Mouse (Mus musculus): ENCODE results near the gene Ifngr1. TPM values are rescaled to one million over a fixed set of nuclear protein-coding genes. Genes with fewer than 3 reads are reported as not detected.

Gene Ifngr1
- polyA plus RNA-seq, 1 experiment, result 151 TPM

- no peaks in the 10 kb centered on the region for H3K36me3 ChIP-seq (ENCODE audit: control insufficient read depth, insufficient read depth, low read length)
- H3K27ac ChIP-seq (ENCODE audit: control insufficient read depth, insufficient read depth, low read length), result no peak overlapping the region
- 95% methylated on average over 4 of the region's 4 CpGs for WGBS
- H3K4me1 ChIP-seq (replicated peaks; ENCODE audit: control insufficient read depth, insufficient read depth, low read length), result peaks cover 12% of the 10 kb centered on the region
- no peaks in the 10 kb centered on the region for H3K27me3 ChIP-seq (ENCODE audit: control insufficient read depth, insufficient read depth, low read length)
- TF ChIP-seq CTCF (IDR thresholded peaks at IDR 0.05; ENCODE audit: borderline replicate concordance, control insufficient read depth, extremely low read depth, insufficient read depth, low read length, poor library complexity) (no peak), POLR2A (IDR thresholded peaks at IDR 0.05; ENCODE audit: control insufficient read depth, extremely low read depth, insufficient read depth, low read length, poor library complexity) (no peak)
- H3K4me3 ChIP-seq (ENCODE audit: control insufficient read depth, insufficient read depth, low read length), result no peak overlapping the region
- DNase-seq, result no peak
Observed at GRCm38 (mm10) chr10:19557696-19558095, 34.1 kb upstream of the Ifngr1 start.

GRCm38 (mm10) chr10:19559565-19560165 lies 32.1 kb upstream of the Ifngr1 start:
- TF ChIP-seq CTCF (IDR thresholded peaks at IDR 0.05; ENCODE audit: borderline replicate concordance, control insufficient read depth, extremely low read depth, insufficient read depth, low read length, poor library complexity), result no peak
- TF ChIP-seq POLR2A (IDR thresholded peaks at IDR 0.05; ENCODE audit: control insufficient read depth, extremely low read depth, insufficient read depth, low read length, poor library complexity), result no peak
- DNase-seq, result no peak
- no peaks in the 10 kb centered on the region for H3K27me3 ChIP-seq (ENCODE audit: control insufficient read depth, insufficient read depth, low read length)
- WGBS, result 19% methylated on average over 8 of the region's 8 CpGs
- no peak overlapping the region for H3K27ac ChIP-seq (ENCODE audit: control insufficient read depth, insufficient read depth, low read length)
- no peak overlapping the region for H3K4me3 ChIP-seq (ENCODE audit: control insufficient read depth, insufficient read depth, low read length)
- no peaks in the 10 kb centered on the region for H3K36me3 ChIP-seq (ENCODE audit: control insufficient read depth, insufficient read depth, low read length)
- H3K4me1 ChIP-seq (replicated peaks; ENCODE audit: control insufficient read depth, insufficient read depth, low read length), result peaks cover 13% of the 10 kb centered on the region

GRCm38 (mm10) chr10:19562598-19562997 lies 29.2 kb upstream of the Ifngr1 start:
- 15% methylated on average over 3 of the region's 3 CpGs for WGBS
- TF ChIP-seq POLR2A (IDR thresholded peaks at IDR 0.05; ENCODE audit: control insufficient read depth, extremely low read depth, insufficient read depth, low read length, poor library complexity) (no peak), CTCF (IDR thresholded peaks at IDR 0.05; ENCODE audit: borderline replicate concordance, control insufficient read depth, extremely low read depth, insufficient read depth, low read length, poor library complexity) (no peak)
- Histone ChIP-seq H3K27me3 (ENCODE audit: control insufficient read depth, insufficient read depth, low read length) (no peaks in the 10 kb centered on the region), H3K4me3 (ENCODE audit: control insufficient read depth, insufficient read depth, low read length) (no peak overlapping the region), H3K27ac (ENCODE audit: control insufficient read depth, insufficient read depth, low read length) (peak overlapping the region; percentile 76), H3K36me3 (ENCODE audit: control insufficient read depth, insufficient read depth, low read length) (no peaks in the 10 kb centered on the region), H3K4me1 (replicated peaks; ENCODE audit: control insufficient read depth, insufficient read depth, low read length) (peaks cover 13% of the 10 kb centered on the region)
- DNase-seq, result no peak

GRCm38 (mm10) chr10:19563443-19563861 lies 28.3 kb upstream of the Ifngr1 start:
- peak overlapping the region; percentile 80 for H3K27ac ChIP-seq (ENCODE audit: control insufficient read depth, insufficient read depth, low read length)

GRCm38 (mm10) chr10:19567481-19567880 lies 24.3 kb upstream of the Ifngr1 start:
- Histone ChIP-seq H3K27me3 (ENCODE audit: control insufficient read depth, insufficient read depth, low read length) (no peaks in the 10 kb centered on the region), H3K4me1 (replicated peaks; ENCODE audit: control insufficient read depth, insufficient read depth, low read length) (peaks cover 23% of the 10 kb centered on the region), H3K36me3 (ENCODE audit: control insufficient read depth, insufficient read depth, low read length) (no peaks in the 10 kb centered on the region), H3K27ac (ENCODE audit: control insufficient read depth, insufficient read depth, low read length) (no peak overlapping the region), H3K4me3 (ENCODE audit: control insufficient read depth, insufficient read depth, low read length) (no peak overlapping the region)
- TF ChIP-seq POLR2A (IDR thresholded peaks at IDR 0.05; ENCODE audit: control insufficient read depth, extremely low read depth, insufficient read depth, low read length, poor library complexity), result no peak
- TF ChIP-seq CTCF (IDR thresholded peaks at IDR 0.05; ENCODE audit: borderline replicate concordance, control insufficient read depth, extremely low read depth, insufficient read depth, low read length, poor library complexity), result no peak
- no peak for DNase-seq
- WGBS, result 98% methylated on average over 4 of the region's 4 CpGs

More at GRCm38 (mm10) chr10:19563443-19563861, 28.3 kb upstream of the Ifngr1 start:
- peak; percentile 49 for DNase-seq
- no peaks in the 10 kb centered on the region for H3K36me3 ChIP-seq (ENCODE audit: control insufficient read depth, insufficient read depth, low read length)
- H3K4me1 ChIP-seq (replicated peaks; ENCODE audit: control insufficient read depth, insufficient read depth, low read length), result peaks cover 13% of the 10 kb centered on the region
- H3K27me3 ChIP-seq (ENCODE audit: control insufficient read depth, insufficient read depth, low read length), result no peaks in the 10 kb centered on the region
- no peak for TF ChIP-seq POLR2A (IDR thresholded peaks at IDR 0.05; ENCODE audit: control insufficient read depth, extremely low read depth, insufficient read depth, low read length, poor library complexity)
- no peak for TF ChIP-seq CTCF (IDR thresholded peaks at IDR 0.05; ENCODE audit: borderline replicate concordance, control insufficient read depth, extremely low read depth, insufficient read depth, low read length, poor library complexity)
- no peak overlapping the region for H3K4me3 ChIP-seq (ENCODE audit: control insufficient read depth, insufficient read depth, low read length)
- 61% methylated on average over 1 of the region's 1 CpGs for WGBS

- Histone ChIP-seq H3K27ac (ENCODE audit: control insufficient read depth, insufficient read depth, low read length) (no peak overlapping the region; the same call in none of the 2 replicates), H3K4me3 (ENCODE audit: control insufficient read depth, insufficient read depth, low read length) (no peak overlapping the region), H3K36me3 (ENCODE audit: control insufficient read depth, insufficient read depth, low read length) (no peaks in the 10 kb centered on the region), H3K27me3 (ENCODE audit: control insufficient read depth, insufficient read depth, low read length) (no peaks in the 10 kb centered on the region), H3K4me1 (replicated peaks; ENCODE audit: control insufficient read depth, insufficient read depth, low read length) (peaks cover 16% of the 10 kb centered on the region)
- 18% methylated on average over 4 of the region's 4 CpGs for WGBS
- no peak for DNase-seq
- TF ChIP-seq CTCF (IDR thresholded peaks at IDR 0.05; ENCODE audit: borderline replicate concordance, control insufficient read depth, extremely low read depth, insufficient read depth, low read length, poor library complexity) (no peak), POLR2A (IDR thresholded peaks at IDR 0.05; ENCODE audit: control insufficient read depth, extremely low read depth, insufficient read depth, low read length, poor library complexity) (no peak)
Observed at GRCm38 (mm10) chr10:19570288-19570687, 21.5 kb upstream of the Ifngr1 start.

Measured in thymus, adult 2 months (tissue).